Mouse (Mus musculus) CH12.LX (cell line): ENCODE measurements around the gene Zfp786.

ENCODE experiments used
- MAZ ChIP-seq: IDR thresholded peaks from 2 replicates; pipeline ENCODE4 v1.6.1; 2012; ENCODE audit warnings: low read depth, mild to moderate bottlenecking, inconsistent platforms, low read length, improper control_type of control experiment, moderate library complexity
- TCF12 ChIP-seq: IDR thresholded peaks from 2 replicates; pipeline ENCODE4 v1.6.1; 2014; ENCODE audit warnings: low read depth, mild to moderate bottlenecking, inconsistent platforms, low read length, improper control_type of control experiment
- UBTF ChIP-seq: IDR thresholded peaks from 2 replicates; pipeline ENCODE4 v1.6.1; 2012; ENCODE audit warnings: low read depth, mild to moderate bottlenecking, inconsistent platforms, low read length, improper control_type of control experiment, moderate library complexity

GRCm38 (mm10) chr6:47790745-47791144 lies 39.9 kb downstream of the Zfp786 start:
- TF ChIP-seq TCF12 (no peak), UBTF (no peak), MAZ (no peak)
